Mouse (Mus musculus): ENCODE data around the gene Gm14190. TPM values are rescaled to one million over a fixed set of nuclear protein-coding genes. Genes with fewer than 3 reads are reported as not detected.
"Not testable (repeated sequence)": the region's sequence is repeated elsewhere in the genome, so short reads cannot be mapped to it uniquely, and the experiment has no call there.

Gm14190 gene
- polyA plus RNA-seq (2016; fragmentation: Nextera tagmentation; extraction: Ambion mirVana) = not detected in 2 replicates

DNA sequence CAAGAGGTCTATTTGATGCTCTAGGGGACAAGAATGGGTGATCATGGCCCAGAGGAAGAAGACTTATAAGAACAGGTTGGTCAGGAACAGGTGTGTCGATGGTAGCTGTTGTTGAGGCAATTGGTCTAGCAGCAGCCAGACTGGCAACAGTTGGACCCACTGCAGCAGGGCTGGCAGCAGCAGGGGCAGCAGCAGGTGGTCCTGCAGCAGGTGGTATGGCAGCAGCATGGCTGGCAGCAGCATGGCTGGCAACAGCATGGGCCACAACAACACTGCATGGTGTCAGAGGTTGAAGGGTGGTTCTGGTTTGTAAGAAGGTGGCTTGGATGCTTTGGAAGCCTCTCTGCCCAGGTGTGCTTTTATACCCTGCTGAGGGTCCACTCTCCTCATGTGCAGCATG lies at the start of gene Gm14190:
Gm14190 (minus strand) TSS at position 278 of the 400 bp plus-strand sequence.
- Histone ChIP-seq H3K9ac (no peak within 1 kb of the TSS), H3K27me3 (no peaks in the 10 kb centered on the region), H3K4me3 (replicated peaks) (no peak within 1 kb of the TSS), H3K36me3 (replicated peaks) (no peaks in the 10 kb centered on the region), H3K27ac (no peak within 1 kb of the TSS), H3K4me2 (no peak within 1 kb of the TSS), H3K4me1 (no peaks in the 10 kb centered on the region), H3K9me3 (no peaks in the 10 kb centered on the region)
- 86% methylated on average over 1 of the region's 1 CpGs for WGBS
- ATAC-seq (ENCODE audit: low FRiP score) = no peak

DNA sequence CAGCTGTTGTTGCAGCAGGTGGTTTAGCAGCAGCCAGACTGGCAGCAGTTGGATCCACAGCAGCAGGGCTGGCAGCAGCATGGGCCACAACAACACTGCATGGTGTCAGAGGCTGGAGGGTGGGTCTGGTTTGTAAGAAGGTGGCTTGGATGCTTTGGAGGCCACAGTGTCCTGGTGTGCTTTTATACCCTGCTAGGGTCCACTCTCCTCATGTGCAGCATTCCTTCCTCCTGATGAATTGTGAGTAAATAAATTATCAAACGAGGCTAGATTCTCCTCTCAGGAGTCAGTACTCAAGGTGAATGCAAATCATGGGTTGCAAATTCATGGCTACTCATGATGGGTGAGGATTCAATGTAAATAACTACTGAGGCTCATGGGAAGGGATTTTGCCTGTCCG lies 43.6 kb upstream of the Gm14190 start, which contains the start of gene Gm14180:
Gm14180 (minus strand) TSS at position 101 of the 400 bp plus-strand sequence.
- Histone ChIP-seq H3K9me3 (no peaks in the 10 kb centered on the region), H3K36me3 (replicated peaks) (no peaks in the 10 kb centered on the region), H3K4me3 (replicated peaks) (no peak within 1 kb of the TSS), H3K27ac (no peak within 1 kb of the TSS), H3K4me2 (no peak within 1 kb of the TSS), H3K9ac (no peak within 1 kb of the TSS), H3K27me3 (no peaks in the 10 kb centered on the region), H3K4me1 (no peaks in the 10 kb centered on the region)
- no peak for ATAC-seq (ENCODE audit: low FRiP score)
- 69% methylated on average over 2 of the region's 2 CpGs for WGBS

DNA sequence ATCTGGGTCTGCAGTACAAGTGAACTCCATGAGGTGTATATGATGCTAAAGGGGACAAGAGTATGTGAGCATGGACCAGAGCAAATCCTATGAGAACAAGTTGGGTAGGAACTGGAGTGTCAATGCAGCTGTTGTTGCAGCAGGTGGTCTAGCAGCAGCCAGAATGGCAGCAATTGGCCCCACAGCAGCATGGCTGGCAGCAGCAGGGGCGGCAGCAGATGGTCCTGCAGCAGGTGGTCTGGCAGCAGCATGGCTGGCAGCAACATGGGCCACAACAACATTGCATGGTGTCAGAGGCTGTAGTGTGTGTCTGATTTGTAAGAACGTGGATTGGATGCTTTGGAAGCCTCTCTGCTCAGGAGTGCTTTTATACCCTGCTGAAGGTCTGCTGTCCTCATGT lies 33.5 kb upstream of the Gm14190 start:
- 79% methylated on average over 2 of the region's 2 CpGs for WGBS
- H3K9ac ChIP-seq = no peak overlapping the region
- H3K9me3 ChIP-seq = no peaks in the 10 kb centered on the region
- no peak for ATAC-seq (ENCODE audit: low FRiP score)
- H3K4me3 ChIP-seq (replicated peaks) = no peak overlapping the region
- no peak overlapping the region for H3K4me2 ChIP-seq
- no peak overlapping the region for H3K27ac ChIP-seq
- H3K36me3 ChIP-seq (replicated peaks) = no peaks in the 10 kb centered on the region
- no peaks in the 10 kb centered on the region for H3K27me3 ChIP-seq
- no peaks in the 10 kb centered on the region for H3K4me1 ChIP-seq

DNA sequence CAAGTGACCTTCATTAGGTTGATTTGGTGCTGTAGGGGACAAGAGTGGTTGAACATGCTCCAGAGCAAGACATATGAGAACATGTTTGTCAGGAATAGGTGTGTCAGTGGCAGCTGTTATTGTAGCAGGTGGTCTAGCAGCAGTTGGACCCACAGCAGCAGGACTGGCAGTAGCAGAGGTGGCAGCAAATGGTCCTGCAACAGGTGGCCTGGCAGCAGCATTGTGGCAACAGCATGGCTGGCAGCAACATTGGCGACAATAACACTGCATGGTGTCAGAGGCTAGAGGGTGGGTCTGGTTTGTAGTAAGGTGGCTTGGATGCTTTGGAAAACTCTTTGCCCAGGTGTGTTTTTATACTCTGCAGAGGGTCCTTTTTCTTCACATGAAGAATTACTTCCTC lies 28.2 kb upstream of the Gm14190 start:
- WGBS = 96% methylated on average over 1 of the region's 1 CpGs
- H3K4me1 ChIP-seq = no peaks in the 10 kb centered on the region
- ATAC-seq (ENCODE audit: low FRiP score) = no peak
- H3K36me3 ChIP-seq (replicated peaks) = no peaks in the 10 kb centered on the region
- no peaks in the 10 kb centered on the region for H3K27me3 ChIP-seq
- H3K27ac ChIP-seq = no peak overlapping the region
- H3K4me3 ChIP-seq (replicated peaks) = no peak overlapping the region
- H3K4me2 ChIP-seq = no peak overlapping the region
- H3K9me3 ChIP-seq = no peaks in the 10 kb centered on the region
- H3K9ac ChIP-seq = no peak overlapping the region

DNA sequence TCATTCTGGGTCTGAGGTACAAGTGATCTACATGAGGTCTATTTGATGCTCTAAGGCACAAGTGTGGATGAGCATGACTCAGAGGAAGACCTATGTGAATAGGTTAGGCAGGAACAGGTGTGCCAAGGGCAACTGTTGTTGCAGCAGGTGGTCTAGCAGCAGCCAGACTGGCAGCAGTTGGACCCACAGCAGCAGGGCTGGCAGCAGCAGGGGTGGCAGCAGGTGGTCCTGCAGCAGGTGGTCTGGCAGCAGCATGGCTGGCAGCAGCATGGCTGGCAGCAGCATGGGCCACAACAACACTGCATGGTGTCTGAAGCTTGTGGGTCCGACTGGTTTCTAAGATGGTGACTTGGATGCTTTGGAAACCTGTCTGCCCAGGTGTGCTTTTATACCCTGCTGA lies 5.3 kb downstream of the Gm14190 start:
- H3K4me2 ChIP-seq; H3K27me3 ChIP-seq; H3K4me3 ChIP-seq (replicated peaks); H3K4me1 ChIP-seq; H3K27ac ChIP-seq; H3K36me3 ChIP-seq (replicated peaks); H3K9ac ChIP-seq; ATAC-seq (ENCODE audit: low FRiP score); H3K9me3 ChIP-seq: not testable (repeated sequence)
- WGBS = 72% methylated on average over 1 of the region's 1 CpGs

DNA sequence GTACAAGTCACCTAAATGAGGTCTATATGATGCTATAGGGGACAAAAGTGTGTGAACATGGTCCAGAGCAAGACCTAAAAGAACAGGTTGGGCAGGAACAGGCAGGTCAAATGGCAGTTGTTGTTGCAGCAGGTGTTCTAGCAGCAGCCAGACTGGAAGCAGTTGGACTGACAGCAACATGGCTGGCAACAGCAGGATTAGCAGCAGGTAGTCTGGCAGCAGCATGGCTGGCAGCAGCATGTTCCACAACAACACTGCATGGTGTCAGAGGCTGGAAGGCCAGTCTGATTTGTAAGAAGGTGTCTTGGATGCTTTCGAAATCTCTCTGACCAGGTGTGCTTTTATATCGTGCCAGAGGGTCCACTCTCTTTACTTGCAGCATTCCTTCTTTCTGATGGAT lies 7.1 kb downstream of the Gm14190 start:
- no peaks in the 10 kb centered on the region for H3K27me3 ChIP-seq
- WGBS = 85% methylated on average over 2 of the region's 2 CpGs
- H3K4me1 ChIP-seq = no peaks in the 10 kb centered on the region
- H3K27ac ChIP-seq = no peak overlapping the region
- H3K4me2 ChIP-seq = no peak overlapping the region
- H3K9me3 ChIP-seq = no peaks in the 10 kb centered on the region
- no peaks in the 10 kb centered on the region for H3K36me3 ChIP-seq (replicated peaks)
- H3K4me3 ChIP-seq (replicated peaks) = no peak overlapping the region
- no peak for ATAC-seq (ENCODE audit: low FRiP score)
- H3K9ac ChIP-seq = no peak overlapping the region

DNA sequence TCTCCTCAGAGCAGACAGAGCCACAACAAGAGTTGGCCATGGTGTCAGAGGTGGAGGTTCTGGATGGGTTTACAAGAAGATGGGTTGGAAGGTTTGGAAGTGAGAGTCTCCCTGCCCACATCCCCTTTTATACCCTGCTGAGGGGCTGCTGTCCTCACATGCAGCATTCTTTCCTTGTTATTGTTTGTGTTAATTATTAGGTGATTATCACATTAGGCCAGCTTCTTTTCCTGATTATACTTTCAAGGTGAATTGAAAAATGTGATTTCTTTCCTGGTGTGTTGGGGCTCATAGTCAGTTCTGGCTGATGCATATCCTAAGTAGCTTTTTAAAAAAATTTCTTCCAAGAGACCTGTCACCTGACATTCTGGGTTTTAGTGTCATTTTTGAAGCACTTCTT lies 24.7 kb downstream of the Gm14190 start, which contains the start of gene Krtap4-6:
Krtap4-6 (minus strand) TSS at position 101 of the 400 bp plus-strand sequence.
- Histone ChIP-seq H3K4me1 (no peaks in the 10 kb centered on the region), H3K27me3 (no peaks in the 10 kb centered on the region), H3K9ac (no peak within 1 kb of the TSS), H3K4me3 (replicated peaks) (no peak within 1 kb of the TSS), H3K9me3 (no peaks in the 10 kb centered on the region), H3K4me2 (no peak within 1 kb of the TSS), H3K36me3 (replicated peaks) (no peaks in the 10 kb centered on the region), H3K27ac (0 out of 2 replicates have a peak within 1 kb of the TSS, but pooled peaks have one; percentile 50)
- ATAC-seq (ENCODE audit: low FRiP score) = no peak

DNA sequence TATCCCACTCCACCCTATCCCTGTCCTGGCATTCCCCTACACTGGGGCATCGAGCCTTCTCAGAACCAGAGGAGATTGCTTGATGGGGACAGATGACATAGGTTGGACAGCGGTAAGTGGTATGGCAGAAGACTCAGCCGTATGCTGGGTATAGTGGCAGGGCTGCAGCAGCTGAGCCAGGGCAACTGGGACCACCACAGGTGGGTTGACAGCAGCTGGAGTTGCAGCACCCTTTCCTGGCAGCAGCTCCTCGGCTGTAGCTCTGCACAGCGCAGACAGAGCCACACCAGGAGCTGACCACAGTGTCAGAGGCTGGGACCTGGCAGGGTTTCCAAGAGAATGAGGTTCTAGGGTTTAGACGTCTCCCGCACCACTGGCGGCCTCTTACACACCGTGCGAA lies 27.7 kb downstream of the Gm14190 start:
- H3K9me3 ChIP-seq = no peaks in the 10 kb centered on the region
- H3K27me3 ChIP-seq = no peaks in the 10 kb centered on the region
- H3K36me3 ChIP-seq (replicated peaks) = no peaks in the 10 kb centered on the region
- H3K4me1 ChIP-seq = no peaks in the 10 kb centered on the region
- H3K9ac ChIP-seq = no peak overlapping the region
- whole genome bisulfite sequencing = 87% methylated on average over 10 of the region's 10 CpGs
- no peak for ATAC-seq (ENCODE audit: low FRiP score)
- H3K27ac ChIP-seq = no peak overlapping the region
- H3K4me2 ChIP-seq = no peak overlapping the region
- H3K4me3 ChIP-seq (replicated peaks) = no peak overlapping the region

DNA sequence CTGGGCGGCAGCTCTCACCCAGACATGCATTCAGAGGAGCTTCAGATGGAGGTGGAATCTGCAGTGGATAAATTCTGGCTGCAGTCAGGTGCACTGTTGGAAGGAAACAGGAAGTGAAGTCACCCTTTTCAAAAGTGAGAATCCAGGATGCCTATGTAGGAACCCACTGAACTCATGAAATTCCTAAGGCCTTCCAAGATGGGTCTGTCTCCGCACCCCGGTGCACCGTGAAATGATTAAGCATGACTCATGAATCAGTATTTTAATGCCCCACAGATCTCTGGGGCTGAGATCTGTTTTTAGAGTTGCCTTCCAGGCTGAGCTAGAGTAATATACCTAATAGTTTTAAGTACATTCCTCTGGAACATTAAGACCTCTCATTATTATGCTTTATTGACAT lies 31.3 kb downstream of the Gm14190 start:
- no peaks in the 10 kb centered on the region for H3K27me3 ChIP-seq
- ATAC-seq (ENCODE audit: low FRiP score) = no peak
- no peak overlapping the region for H3K9ac ChIP-seq
- no peaks in the 10 kb centered on the region for H3K9me3 ChIP-seq
- no peak overlapping the region for H3K4me2 ChIP-seq
- H3K4me1 ChIP-seq = no peaks in the 10 kb centered on the region
- no peaks in the 10 kb centered on the region for H3K36me3 ChIP-seq (replicated peaks)
- no peak overlapping the region for H3K27ac ChIP-seq
- no peak overlapping the region for H3K4me3 ChIP-seq (replicated peaks)
- 90% methylated on average over 4 of the region's 4 CpGs for WGBS

DNA sequence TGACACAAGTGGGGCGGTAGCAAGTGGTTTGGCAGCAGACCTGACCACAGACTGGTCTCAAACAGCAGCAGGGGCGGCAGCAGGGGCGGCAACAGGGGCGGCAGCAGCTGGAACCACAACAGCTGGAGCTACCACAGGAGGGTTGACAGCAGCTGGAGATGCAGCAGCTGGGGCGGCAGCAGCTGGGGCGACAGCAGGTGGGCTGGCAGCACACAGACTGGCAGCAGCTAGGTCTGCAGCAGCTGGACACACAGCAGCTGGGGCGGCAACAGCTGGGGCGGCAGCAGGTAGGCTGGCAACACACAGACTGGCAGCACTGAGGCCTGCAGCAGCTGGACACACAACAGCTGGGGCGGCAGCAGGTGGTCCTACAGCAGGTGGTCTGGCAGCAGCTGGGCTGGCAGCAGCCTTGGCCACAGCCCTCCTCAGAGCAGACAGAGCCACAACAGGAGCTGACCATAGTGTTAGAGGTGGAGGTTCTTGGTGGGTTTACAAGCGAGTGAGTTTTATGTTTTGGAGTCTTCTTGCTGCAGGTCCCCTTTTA lies 32.0 kb downstream of the Gm14190 start, which contains the start of gene Gm11563:
Gm11563 (minus strand) TSS at position 494 of the 544 bp plus-strand sequence.
- not testable (repeated sequence) for H3K9me3 ChIP-seq; H3K9ac ChIP-seq; ATAC-seq (ENCODE audit: low FRiP score); H3K4me2 ChIP-seq; H3K36me3 ChIP-seq (replicated peaks); H3K4me3 ChIP-seq (replicated peaks); H3K27ac ChIP-seq; H3K4me1 ChIP-seq; H3K27me3 ChIP-seq
- 75% methylated on average over 10 of the region's 10 CpGs for WGBS

DNA sequence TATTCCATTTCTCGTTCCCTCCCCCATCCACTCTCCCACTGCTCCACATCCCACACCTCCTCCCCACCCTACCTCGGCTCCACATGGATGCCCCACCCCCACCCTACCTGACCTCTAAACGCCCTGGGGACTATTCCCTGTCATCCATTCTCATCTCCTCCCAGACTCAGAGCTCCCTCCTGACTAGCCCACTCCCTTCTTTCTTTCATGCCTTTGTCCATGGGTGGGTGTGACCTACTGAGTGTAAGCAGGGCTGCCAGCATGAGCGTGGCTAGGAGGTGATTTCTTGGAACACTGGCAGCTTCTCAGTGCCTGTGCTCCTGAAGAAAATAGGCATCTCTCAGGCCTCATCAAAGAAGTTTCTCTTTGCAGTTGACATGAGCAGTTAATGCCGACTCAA lies 33.5 kb downstream of the Gm14190 start:
- 56% methylated on average over 5 of the region's 5 CpGs for WGBS
- no peak overlapping the region for H3K9ac ChIP-seq
- no peak overlapping the region for H3K4me2 ChIP-seq
- H3K9me3 ChIP-seq = no peaks in the 10 kb centered on the region
- H3K27ac ChIP-seq = no peak overlapping the region
- no peak overlapping the region for H3K4me3 ChIP-seq (replicated peaks)
- H3K36me3 ChIP-seq (replicated peaks) = no peaks in the 10 kb centered on the region
- H3K4me1 ChIP-seq = no peaks in the 10 kb centered on the region
- H3K27me3 ChIP-seq = no peaks in the 10 kb centered on the region
- no peak for ATAC-seq (ENCODE audit: low FRiP score)

DNA sequence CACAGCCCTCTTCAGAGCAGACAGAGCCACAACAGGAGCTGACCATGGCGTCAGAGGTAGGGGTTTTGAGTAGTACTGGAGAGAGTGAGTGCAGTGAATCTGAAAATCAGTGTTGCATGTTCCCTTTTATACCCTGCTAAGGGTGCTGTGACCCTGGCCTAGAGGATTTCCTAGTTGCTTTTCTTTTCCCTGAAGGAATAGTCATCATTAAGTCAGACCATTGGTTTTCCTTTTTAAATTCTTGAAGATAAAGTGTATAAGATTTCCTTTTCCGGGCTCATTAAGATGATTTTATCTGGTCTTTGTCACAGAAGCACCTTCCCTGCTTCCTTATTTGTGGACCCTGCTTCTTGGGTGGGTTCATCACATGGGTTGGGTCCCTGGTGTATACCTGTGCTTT lies 40.4 kb downstream of the Gm14190 start, which contains the start of gene Gm11555:
Gm11555 (minus strand) TSS at position 101 of the 400 bp plus-strand sequence.
- H3K4me3 ChIP-seq (replicated peaks) = no peak within 1 kb of the TSS
- ATAC-seq (ENCODE audit: low FRiP score) = no peak
- WGBS = 81% methylated on average over 2 of the region's 2 CpGs

DNA sequence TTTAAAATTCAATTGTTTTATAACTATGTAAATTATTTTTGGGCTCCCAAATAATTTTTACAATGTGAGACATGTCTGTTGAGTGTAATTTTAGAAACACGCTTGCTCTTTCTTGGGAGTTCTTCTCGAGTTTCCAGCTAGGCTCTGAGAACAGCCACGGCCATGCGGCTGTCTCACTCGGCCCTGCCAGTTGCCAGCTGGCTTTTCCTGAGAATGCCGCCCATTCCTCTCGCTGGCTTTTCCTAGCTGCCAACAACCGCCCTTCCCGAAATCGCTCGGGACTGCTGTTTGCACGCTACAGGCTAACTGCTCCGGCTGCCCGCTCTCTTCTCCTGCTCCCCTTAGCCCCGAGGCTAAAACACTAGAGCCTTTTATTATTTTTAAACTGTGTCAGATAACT lies 44.1 kb downstream of the Gm14190 start:
- ATAC-seq (ENCODE audit: low FRiP score) = no peak
- no peak overlapping the region for H3K27ac ChIP-seq
- no peaks in the 10 kb centered on the region for H3K27me3 ChIP-seq
- 88% methylated on average over 15 of the region's 15 CpGs for WGBS
- no peaks in the 10 kb centered on the region for H3K9me3 ChIP-seq
- H3K4me3 ChIP-seq (replicated peaks) = no peak overlapping the region
- H3K9ac ChIP-seq = no peak overlapping the region
- no peak overlapping the region for H3K4me2 ChIP-seq
- no peaks in the 10 kb centered on the region for H3K36me3 ChIP-seq (replicated peaks)
- no peaks in the 10 kb centered on the region for H3K4me1 ChIP-seq

More for the DNA sequence above, 40.4 kb downstream of the Gm14190 start, which contains the start of gene Gm11555:
- Histone ChIP-seq H3K9me3 (no peaks in the 10 kb centered on the region), H3K9ac (no peak within 1 kb of the TSS), H3K36me3 (replicated peaks) (no peaks in the 10 kb centered on the region), H3K4me2 (no peak within 1 kb of the TSS), H3K27ac (no peak within 1 kb of the TSS), H3K27me3 (no peaks in the 10 kb centered on the region), H3K4me1 (no peaks in the 10 kb centered on the region)
